Mouse (Mus musculus): ENCODE results near the gene Cmya5. TPM values are rescaled to one million over a fixed set of nuclear protein-coding genes. Genes with fewer than 3 reads are reported as not detected.
"Not testable (repeated sequence)": the region's sequence is repeated elsewhere in the genome, so short reads cannot be mapped to it uniquely, and the experiment has no call there.

The Cmya5 gene
- 1,000 to 10,000 TPM; 1,379 to 2,047 (median 1,612) TPM for total RNA-seq (2022)

- DNase-seq (ENCODE audit: low spot score in 2 of 2), result peak; percentile 95 to 96
These were observed at the start of gene Cmya5 for GRCm38 (mm10) chr13:93144336-93145167. Gene Cmya5, minus strand, starts transcription at chr13:93144724.

GRCm38 (mm10) chr13:93192646-93193026 is 48.1 kb upstream of the Cmya5 start:
- DNase-seq (ENCODE audit: low spot score in 2 of 2), result no peak

- peak; percentile 86 to 93 for DNase-seq (ENCODE audit: low spot score in 2 of 2)
These were observed 47.5 kb upstream of the Cmya5 start, which contains the start of gene Tent2 for GRCm38 (mm10) chr13:93191831-93192645. Gene Tent2, minus strand, starts transcription at chr13:93192385.

- DNase-seq (ENCODE audit: low spot score in 2 of 2), result no peak
These were observed 44.9 kb upstream of the Cmya5 start for GRCm38 (mm10) chr13:93189416-93189815.

- no peak for DNase-seq (ENCODE audit: low spot score in 2 of 2)
These were observed 44.2 kb upstream of the Cmya5 start for GRCm38 (mm10) chr13:93188738-93189137.

- not testable (repeated sequence) for DNase-seq (ENCODE audit: low spot score in 2 of 2)
These were observed 43.3 kb upstream of the Cmya5 start for GRCm38 (mm10) chr13:93187792-93188191.

GRCm38 (mm10) chr13:93180351-93180750 is 35.8 kb upstream of the Cmya5 start:
- no peak for DNase-seq (ENCODE audit: low spot score in 2 of 2)

GRCm38 (mm10) chr13:93179522-93179921 is 35.0 kb upstream of the Cmya5 start:
- no peak for DNase-seq (ENCODE audit: low spot score in 2 of 2)

GRCm38 (mm10) chr13:93177571-93177970 is 33.0 kb upstream of the Cmya5 start:
- DNase-seq (ENCODE audit: low spot score in 2 of 2), result no peak

GRCm38 (mm10) chr13:93163303-93163702 is 18.8 kb upstream of the Cmya5 start:
- DNase-seq (ENCODE audit: low spot score in 2 of 2), result no peak

GRCm38 (mm10) chr13:93162456-93162855 is 17.9 kb upstream of the Cmya5 start:
- DNase-seq (ENCODE audit: low spot score in 2 of 2), result no peak

GRCm38 (mm10) chr13:93158261-93158660 is 13.7 kb upstream of the Cmya5 start:
- DNase-seq (ENCODE audit: low spot score in 2 of 2), result no peak

GRCm38 (mm10) chr13:93153280-93153679 is 8.8 kb upstream of the Cmya5 start:
- DNase-seq (ENCODE audit: low spot score in 2 of 2), result no peak

GRCm38 (mm10) chr13:93143819-93144283 is 673 bp downstream of the Cmya5 start:
- peak in 1 of 2 experiments; percentile 45 for DNase-seq (ENCODE audit: low spot score in 2 of 2)

- peak in 1 of 2 experiments; percentile 23 for DNase-seq (ENCODE audit: low spot score in 2 of 2)
These were observed 3.3 kb downstream of the Cmya5 start for GRCm38 (mm10) chr13:93141184-93141583.

GRCm38 (mm10) chr13:93138059-93138458 is 6.5 kb downstream of the Cmya5 start:
- peak; percentile 69 to 73 for DNase-seq (ENCODE audit: low spot score in 2 of 2)

GRCm38 (mm10) chr13:93137098-93137497 is 7.4 kb downstream of the Cmya5 start:
- peak in 1 of 2 experiments; percentile 39 for DNase-seq (ENCODE audit: low spot score in 2 of 2)

GRCm38 (mm10) chr13:93136251-93136650 is 8.3 kb downstream of the Cmya5 start:
- peak in 1 of 2 experiments; percentile 40 for DNase-seq (ENCODE audit: low spot score in 2 of 2)

GRCm38 (mm10) chr13:93135501-93135900 is 9.0 kb downstream of the Cmya5 start:
- DNase-seq (ENCODE audit: low spot score in 2 of 2), result no peak

- DNase-seq (ENCODE audit: low spot score in 2 of 2), result no peak
These were observed 13.8 kb downstream of the Cmya5 start for GRCm38 (mm10) chr13:93130674-93131073.

- no peak for DNase-seq (ENCODE audit: low spot score in 2 of 2)
These were observed 15.6 kb downstream of the Cmya5 start for GRCm38 (mm10) chr13:93128961-93129360.

Data from gastrocnemius, adult 8-10 months (tissue).